Mouse (Mus musculus) myocyte (in vitro differentiated cells): Measurements from ENCODE around the gene Best2.

Experiments
- CEBPB ChIP-seq: IDR thresholded peaks from 2 replicates; pipeline ENCODE4 v1.6.1; 2011; ENCODE audit warnings: mild to moderate bottlenecking, moderate library complexity; ENCODE audit not compliant: poor library complexity, insufficient read depth, severe bottlenecking
- E2F4 ChIP-seq: IDR thresholded peaks from one replicate; pipeline ENCODE4 v1.6.1; 2011; ENCODE audit warnings: mild to moderate bottlenecking, control low read depth, moderate library complexity; ENCODE audit not compliant: insufficient read depth
- MAX ChIP-seq: IDR thresholded peaks from one replicate; pipeline ENCODE4 v1.6.1; 2011; ENCODE audit warnings: low read depth, mild to moderate bottlenecking, control low read depth
- MYOG ChIP-seq, 3 experiments: IDR thresholded peaks; one replicate each; pipeline ENCODE4 v1.6.1; 2011; ENCODE audit warnings: control low read depth in 2 of 3, low read depth in 2 of 3, mild to moderate bottlenecking in 2 of 3; ENCODE audit not compliant: insufficient read length in 2 of 3, control insufficient read depth in 1 of 3, insufficient read depth in 1 of 3
- POLR2A ChIP-seq: IDR thresholded peaks from one replicate; pipeline ENCODE4 v1.6.1; 2011; ENCODE audit warnings: low read depth, mild to moderate bottlenecking, control low read depth, moderate library complexity; ENCODE audit not compliant: insufficient read length
- TCF12 ChIP-seq: IDR thresholded peaks from one replicate; pipeline ENCODE4 v1.6.1; 2011; ENCODE audit warnings: mild to moderate bottlenecking, control low read depth; ENCODE audit not compliant: poor library complexity, insufficient read depth, severe bottlenecking
- USF1 ChIP-seq: IDR thresholded peaks from one replicate; pipeline ENCODE4 v1.6.1; 2011; ENCODE audit warnings: low read depth, mild to moderate bottlenecking, control low read depth, moderate library complexity

- TF ChIP-seq POLR2A: no peak
- TF ChIP-seq MYOG (IDR thresholded peaks at IDR 0.05; ENCODE audit: control insufficient read depth in 1 of 3, insufficient read depth in 1 of 3, insufficient read length in 2 of 3, low read depth in 2 of 3): peak in 2 of 3 experiments; percentile 93 to 97
- TF ChIP-seq TCF12: no peak
- TF ChIP-seq CEBPB: no peak
- no peak for TF ChIP-seq E2F4
- no peak for TF ChIP-seq MAX
- no peak for TF ChIP-seq USF1
Measured at GRCm38 (mm10) chr8:84995680-84996079, 18.7 kb downstream of the Best2 start.
